Mouse (Mus musculus): ENCODE results near the gene Tcf7l2. TPM values are rescaled to one million over a fixed set of nuclear protein-coding genes. Genes with fewer than 3 reads are reported as not detected.

The Tcf7l2 gene
- total RNA-seq, 1 experiment, result 3.0 TPM

DNA sequence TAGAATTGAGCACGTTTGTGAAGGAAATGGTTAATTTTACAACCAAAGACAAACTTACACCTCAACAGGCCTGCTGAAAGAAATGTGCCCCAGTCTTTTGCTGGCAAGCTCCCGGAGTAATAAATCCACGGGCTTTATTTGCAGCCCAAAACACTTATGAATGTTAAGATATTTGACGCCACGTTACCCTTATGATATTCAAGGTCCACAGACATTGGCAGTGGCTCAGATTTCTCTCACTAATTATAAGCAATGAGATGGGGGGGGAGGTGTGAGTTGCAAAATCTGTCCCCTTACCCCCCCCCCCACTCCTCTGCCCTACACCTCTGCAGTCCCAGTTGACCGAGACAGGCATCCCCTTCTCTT lies 6.3 kb downstream of the Tcf7l2 start:
- Histone ChIP-seq H3K4me3 (ENCODE audit: insufficient read depth in 1 of 2, low read depth in 1 of 2, low read length in 2 of 2, poor library complexity in 1 of 2, severe bottlenecking in 1 of 2) (no peak overlapping the region), H3K27ac (ENCODE audit: insufficient read depth, low read depth, low read length, poor library complexity, severe bottlenecking) (no peak overlapping the region), H3K36me3 (ENCODE audit: control insufficient read depth, insufficient read depth, low read length, poor library complexity, severe bottlenecking) (no peaks in the 10 kb centered on the region), H3K4me1 (ENCODE audit: control insufficient read depth in 2 of 2, insufficient read depth in 2 of 2, low read length in 2 of 2, poor library complexity in 1 of 2) (peaks cover 0 to 11% of the 10 kb centered on the region in 2 experiments; a peak in 3 of 4 replicates), H3K9ac (ENCODE audit: insufficient read depth, low read depth, low read length, poor library complexity, severe bottlenecking) (no peak overlapping the region), H3K9me3 (ENCODE audit: control insufficient read depth, insufficient read depth, low read depth, low read length) (no peaks in the 10 kb centered on the region)
- DNase-seq (ENCODE audit: low read depth, low spot score), result no peak
- no peak for TF ChIP-seq HCFC1 (IDR thresholded peaks at IDR 0.05; ENCODE audit: borderline replicate concordance, insufficient read depth, low read length)
- no peak for TF ChIP-seq ZNF384 (IDR thresholded peaks at IDR 0.05; ENCODE audit: low read depth, low read length)
- no peak for TF ChIP-seq CHD2 (IDR thresholded peaks at IDR 0.05; ENCODE audit: low read depth, low read length)
- no peak for TF ChIP-seq ZC3H11A (IDR thresholded peaks at IDR 0.05; ENCODE audit: borderline replicate concordance, low read depth, low read length)
- no peak for TF ChIP-seq MAFK (IDR thresholded peaks at IDR 0.05; ENCODE audit: insufficient read depth, low read depth, low read length)
- in situ Hi-C loops (cut with MboI; ENCODE audit: low sequenced_read_pairs in 2 of 2, unreplicated experiment in 2 of 2), result no loop called here

DNA sequence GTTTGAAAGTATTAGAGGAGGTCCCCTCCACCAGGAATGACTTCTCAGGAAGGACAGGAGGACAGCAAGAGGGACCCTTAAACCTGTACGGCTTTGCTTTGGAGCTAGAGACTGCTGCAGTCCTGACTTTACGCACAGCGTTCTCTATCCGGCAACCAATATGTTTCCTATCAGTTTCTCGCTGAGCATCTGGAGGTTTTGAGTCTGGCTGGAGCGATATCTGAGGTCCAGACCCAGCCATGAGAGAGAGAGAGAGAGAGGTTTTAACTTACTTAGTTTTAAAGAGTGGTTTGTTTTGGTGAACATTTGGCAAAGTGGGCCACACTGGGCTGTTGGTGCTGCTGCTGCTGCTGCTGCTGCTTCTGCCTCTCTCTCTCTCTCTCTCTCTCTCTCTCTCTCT lies 7.2 kb downstream of the Tcf7l2 start:
- no peaks in the 10 kb centered on the region for H3K9me3 ChIP-seq (ENCODE audit: control insufficient read depth, insufficient read depth, low read depth, low read length)
- in situ Hi-C loops (cut with MboI; ENCODE audit: low sequenced_read_pairs in 2 of 2, unreplicated experiment in 2 of 2), result no loop called here
- H3K36me3 ChIP-seq (ENCODE audit: control insufficient read depth, insufficient read depth, low read length, poor library complexity, severe bottlenecking), result no peaks in the 10 kb centered on the region
- H3K9ac ChIP-seq (ENCODE audit: insufficient read depth, low read depth, low read length, poor library complexity, severe bottlenecking), result no peak overlapping the region
- no peak overlapping the region for H3K4me3 ChIP-seq (ENCODE audit: insufficient read depth in 1 of 2, low read depth in 1 of 2, low read length in 2 of 2, poor library complexity in 1 of 2, severe bottlenecking in 1 of 2)
- no peak for TF ChIP-seq MAFK (IDR thresholded peaks at IDR 0.05; ENCODE audit: insufficient read depth, low read depth, low read length)
- TF ChIP-seq ZC3H11A (IDR thresholded peaks at IDR 0.05; ENCODE audit: borderline replicate concordance, low read depth, low read length), result no peak
- no peak for TF ChIP-seq CHD2 (IDR thresholded peaks at IDR 0.05; ENCODE audit: low read depth, low read length)
- TF ChIP-seq ZNF384 (IDR thresholded peaks at IDR 0.05; ENCODE audit: low read depth, low read length), result no peak
- no peak for TF ChIP-seq HCFC1 (IDR thresholded peaks at IDR 0.05; ENCODE audit: borderline replicate concordance, insufficient read depth, low read length)
- no peak for DNase-seq (ENCODE audit: low read depth, low spot score)
- H3K27ac ChIP-seq (ENCODE audit: insufficient read depth, low read depth, low read length, poor library complexity, severe bottlenecking), result no peak overlapping the region
- H3K4me1 ChIP-seq (ENCODE audit: control insufficient read depth in 2 of 2, insufficient read depth in 2 of 2, low read length in 2 of 2, poor library complexity in 1 of 2), result peaks cover 0 to 11% of the 10 kb centered on the region in 2 experiments; a peak in 3 of 4 replicates

DNA sequence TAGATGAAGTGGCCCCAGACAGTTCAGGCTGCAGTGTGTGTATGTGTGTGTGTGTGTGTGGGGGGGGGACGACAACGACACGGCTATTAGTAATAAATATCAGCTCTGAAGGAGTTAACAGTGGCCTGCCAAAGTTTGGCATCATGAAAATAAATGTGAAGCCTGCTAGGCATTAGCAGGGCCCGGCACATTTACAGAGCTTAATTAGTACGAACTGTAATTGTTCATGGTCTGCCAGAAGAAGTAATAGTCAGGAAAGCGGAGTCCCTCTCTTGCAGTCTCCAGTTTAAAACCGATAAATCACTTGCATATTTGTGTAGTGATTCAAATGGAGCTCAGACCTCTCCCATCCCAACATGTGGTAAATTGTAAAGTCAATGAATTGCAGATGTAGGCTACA lies 7.9 kb downstream of the Tcf7l2 start:
- DNase-seq (ENCODE audit: low read depth, low spot score), result no peak
- Histone ChIP-seq H3K27ac (ENCODE audit: insufficient read depth, low read depth, low read length, poor library complexity, severe bottlenecking) (no peak overlapping the region), H3K4me3 (ENCODE audit: insufficient read depth in 1 of 2, low read depth in 1 of 2, low read length in 2 of 2, poor library complexity in 1 of 2, severe bottlenecking in 1 of 2) (no peak overlapping the region), H3K9ac (ENCODE audit: insufficient read depth, low read depth, low read length, poor library complexity, severe bottlenecking) (no peak overlapping the region), H3K9me3 (ENCODE audit: control insufficient read depth, insufficient read depth, low read depth, low read length) (no peaks in the 10 kb centered on the region), H3K4me1 (ENCODE audit: control insufficient read depth in 2 of 2, insufficient read depth in 2 of 2, low read length in 2 of 2, poor library complexity in 1 of 2) (peaks cover 0 to 11% of the 10 kb centered on the region in 2 experiments; a peak in 2 of 4 replicates), H3K36me3 (ENCODE audit: control insufficient read depth, insufficient read depth, low read length, poor library complexity, severe bottlenecking) (no peaks in the 10 kb centered on the region)
- no peak for TF ChIP-seq MAFK (IDR thresholded peaks at IDR 0.05; ENCODE audit: insufficient read depth, low read depth, low read length)
- no peak for TF ChIP-seq HCFC1 (IDR thresholded peaks at IDR 0.05; ENCODE audit: borderline replicate concordance, insufficient read depth, low read length)
- TF ChIP-seq ZNF384 (IDR thresholded peaks at IDR 0.05; ENCODE audit: low read depth, low read length), result no peak
- no peak for TF ChIP-seq CHD2 (IDR thresholded peaks at IDR 0.05; ENCODE audit: low read depth, low read length)
- TF ChIP-seq ZC3H11A (IDR thresholded peaks at IDR 0.05; ENCODE audit: borderline replicate concordance, low read depth, low read length), result no peak
- in situ Hi-C loops (cut with MboI; ENCODE audit: low sequenced_read_pairs in 2 of 2, unreplicated experiment in 2 of 2), result no loop called here

DNA sequence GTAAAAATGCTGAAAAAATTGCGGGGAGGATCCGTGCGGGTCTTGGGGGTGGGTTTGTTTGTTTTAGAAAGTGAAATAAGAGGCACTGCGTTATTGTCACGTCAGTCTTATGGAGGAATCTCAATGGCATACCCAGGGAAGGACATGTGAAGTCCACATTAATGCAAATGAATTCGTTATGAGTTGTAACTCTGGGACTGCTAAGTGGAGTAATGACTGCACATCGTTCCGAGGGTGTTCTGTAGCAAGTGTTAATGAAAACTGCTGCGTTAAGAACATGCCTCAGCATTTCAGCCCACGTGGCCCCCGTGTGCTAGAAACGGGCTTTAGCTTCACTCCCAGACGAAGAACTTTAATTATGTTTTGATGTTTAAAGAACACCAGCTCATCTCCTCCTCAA lies 8.4 kb downstream of the Tcf7l2 start:
- in situ Hi-C loops (cut with MboI; ENCODE audit: low sequenced_read_pairs in 2 of 2, unreplicated experiment in 2 of 2), result no loop called here
- no peak overlapping the region for H3K27ac ChIP-seq (ENCODE audit: insufficient read depth, low read depth, low read length, poor library complexity, severe bottlenecking)
- H3K4me3 ChIP-seq (ENCODE audit: insufficient read depth in 1 of 2, low read depth in 1 of 2, low read length in 2 of 2, poor library complexity in 1 of 2, severe bottlenecking in 1 of 2), result no peak overlapping the region
- no peak for DNase-seq (ENCODE audit: low read depth, low spot score)
- no peak overlapping the region for H3K9ac ChIP-seq (ENCODE audit: insufficient read depth, low read depth, low read length, poor library complexity, severe bottlenecking)
- peaks cover 0 to 8% of the 10 kb centered on the region in 2 experiments; a peak in 1 of 4 replicates for H3K4me1 ChIP-seq (ENCODE audit: control insufficient read depth in 2 of 2, insufficient read depth in 2 of 2, low read length in 2 of 2, poor library complexity in 1 of 2)
- TF ChIP-seq ZC3H11A (IDR thresholded peaks at IDR 0.05; ENCODE audit: borderline replicate concordance, low read depth, low read length), result no peak
- no peak for TF ChIP-seq MAFK (IDR thresholded peaks at IDR 0.05; ENCODE audit: insufficient read depth, low read depth, low read length)
- TF ChIP-seq ZNF384 (IDR thresholded peaks at IDR 0.05; ENCODE audit: low read depth, low read length), result no peak
- TF ChIP-seq HCFC1 (IDR thresholded peaks at IDR 0.05; ENCODE audit: borderline replicate concordance, insufficient read depth, low read length), result no peak
- TF ChIP-seq CHD2 (IDR thresholded peaks at IDR 0.05; ENCODE audit: low read depth, low read length), result no peak
- H3K36me3 ChIP-seq (ENCODE audit: control insufficient read depth, insufficient read depth, low read length, poor library complexity, severe bottlenecking), result no peaks in the 10 kb centered on the region
- no peaks in the 10 kb centered on the region for H3K9me3 ChIP-seq (ENCODE audit: control insufficient read depth, insufficient read depth, low read depth, low read length)

DNA sequence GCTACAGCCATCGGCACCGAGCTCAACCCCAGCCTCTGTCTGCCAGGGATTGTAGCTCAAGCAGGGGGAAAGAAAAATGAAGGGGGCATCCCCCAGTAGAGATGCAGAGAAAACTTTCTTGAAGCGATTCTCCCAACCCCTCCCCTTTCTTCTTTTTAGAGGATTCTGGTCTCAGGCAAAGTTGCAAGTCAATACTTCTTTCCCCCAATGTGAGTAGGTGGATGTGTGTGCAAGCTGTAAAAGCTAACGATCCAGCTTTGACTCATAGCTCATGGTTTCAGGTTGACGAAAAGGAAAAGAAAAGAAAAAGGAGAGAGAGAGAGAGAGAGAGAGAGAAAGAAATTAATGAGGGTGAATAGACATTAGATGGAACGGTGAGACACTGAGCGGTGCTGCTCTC lies 8.8 kb downstream of the Tcf7l2 start:
- in situ Hi-C loops (cut with MboI; ENCODE audit: low sequenced_read_pairs in 2 of 2, unreplicated experiment in 2 of 2), result no loop called here
- Histone ChIP-seq H3K27ac (ENCODE audit: insufficient read depth, low read depth, low read length, poor library complexity, severe bottlenecking) (no peak overlapping the region), H3K36me3 (ENCODE audit: control insufficient read depth, insufficient read depth, low read length, poor library complexity, severe bottlenecking) (no peaks in the 10 kb centered on the region), H3K4me3 (ENCODE audit: insufficient read depth in 1 of 2, low read depth in 1 of 2, low read length in 2 of 2, poor library complexity in 1 of 2, severe bottlenecking in 1 of 2) (no peak overlapping the region), H3K9me3 (ENCODE audit: control insufficient read depth, insufficient read depth, low read depth, low read length) (no peaks in the 10 kb centered on the region), H3K9ac (ENCODE audit: insufficient read depth, low read depth, low read length, poor library complexity, severe bottlenecking) (no peak overlapping the region), H3K4me1 (ENCODE audit: control insufficient read depth in 2 of 2, insufficient read depth in 2 of 2, low read length in 2 of 2, poor library complexity in 1 of 2) (peaks cover 0 to 8% of the 10 kb centered on the region in 2 experiments; a peak in 1 of 4 replicates)
- no peak for TF ChIP-seq ZC3H11A (IDR thresholded peaks at IDR 0.05; ENCODE audit: borderline replicate concordance, low read depth, low read length)
- no peak for TF ChIP-seq HCFC1 (IDR thresholded peaks at IDR 0.05; ENCODE audit: borderline replicate concordance, insufficient read depth, low read length)
- DNase-seq (ENCODE audit: low read depth, low spot score), result no peak

Data from ES-E14 (cell line).